Mouse (Mus musculus): ENCODE data around the gene Xrn2. TPM values are rescaled to one million over a fixed set of nuclear protein-coding genes. Genes with fewer than 3 reads are reported as not detected.

The Xrn2 gene
- polyA plus RNA-seq, 1 experiment from 2014 or later = 104 TPM

- no peaks in the 10 kb centered on the region for H3K27me3 ChIP-seq (ENCODE audit: insufficient read depth, low read length)
- 79% methylated on average over 2 of the region's 2 CpGs for WGBS
- H3K9ac ChIP-seq = no peak overlapping the region
- no peaks in the 10 kb centered on the region for H3K36me3 ChIP-seq (ENCODE audit: insufficient read depth)
- H3K4me2 ChIP-seq = no peak overlapping the region
- ATAC-seq (ENCODE audit: insufficient read depth) = no peak
- no peak overlapping the region for H3K27ac ChIP-seq (ENCODE audit: low read depth)
- DNase-seq = no peak
- no peak overlapping the region for H3K4me3 ChIP-seq (ENCODE audit: low read depth, low read length)
- H3K9me3 ChIP-seq (ENCODE audit: low read depth, low read length) = no peaks in the 10 kb centered on the region
- peaks cover 4% of the 10 kb centered on the region; the same call in 1 of the 2 replicates for H3K4me1 ChIP-seq (ENCODE audit: insufficient read depth)
- no peak for TF ChIP-seq CTCF (IDR thresholded peaks at IDR 0.05; ENCODE audit: low read depth)
Observed at GRCm38 (mm10) chr2:147007265-147007664, 5.5 kb upstream of the Xrn2 start.

GRCm38 (mm10) chr2:147009084-147009483, 3.7 kb upstream of the Xrn2 start:
- no peak for ATAC-seq (ENCODE audit: insufficient read depth)
- H3K9ac ChIP-seq = no peak overlapping the region
- DNase-seq = no peak
- H3K4me1 ChIP-seq (ENCODE audit: insufficient read depth) = peaks cover 4% of the 10 kb centered on the region; the same call in 1 of the 2 replicates
- H3K27me3 ChIP-seq (ENCODE audit: insufficient read depth, low read length) = no peaks in the 10 kb centered on the region
- H3K4me3 ChIP-seq (ENCODE audit: low read depth, low read length) = no peak overlapping the region
- no peaks in the 10 kb centered on the region for H3K9me3 ChIP-seq (ENCODE audit: low read depth, low read length)
- H3K27ac ChIP-seq (ENCODE audit: low read depth) = no peak overlapping the region
- TF ChIP-seq CTCF (IDR thresholded peaks at IDR 0.05; ENCODE audit: low read depth) = no peak
- no peak overlapping the region for H3K4me2 ChIP-seq
- no peaks in the 10 kb centered on the region for H3K36me3 ChIP-seq (ENCODE audit: insufficient read depth)

GRCm38 (mm10) chr2:147010141-147010540, 2.7 kb upstream of the Xrn2 start:
- Histone ChIP-seq H3K9me3 (ENCODE audit: low read depth, low read length) (no peaks in the 10 kb centered on the region), H3K4me2 (no peak overlapping the region), H3K9ac (no peak overlapping the region), H3K27me3 (ENCODE audit: insufficient read depth, low read length) (no peaks in the 10 kb centered on the region), H3K27ac (ENCODE audit: low read depth) (no peak overlapping the region), H3K4me3 (ENCODE audit: low read depth, low read length) (no peak overlapping the region), H3K36me3 (ENCODE audit: insufficient read depth) (no peaks in the 10 kb centered on the region), H3K4me1 (ENCODE audit: insufficient read depth) (peaks cover 4% of the 10 kb centered on the region; the same call in 1 of the 2 replicates)
- TF ChIP-seq CTCF (IDR thresholded peaks at IDR 0.05; ENCODE audit: low read depth) = no peak
- 85% methylated on average over 4 of the region's 4 CpGs for WGBS
- DNase-seq (no peak), ATAC-seq (ENCODE audit: insufficient read depth) (no peak)

- H3K27me3 ChIP-seq (ENCODE audit: insufficient read depth, low read length) = no peaks in the 10 kb centered on the region
Observed at GRCm38 (mm10) chr2:147010952-147011351, 1.8 kb upstream of the Xrn2 start.

GRCm38 (mm10) chr2:147011474-147012140, 1.2 kb upstream of the Xrn2 start:
- Histone ChIP-seq H3K27me3 (ENCODE audit: insufficient read depth, low read length) (no peaks in the 10 kb centered on the region), H3K4me1 (ENCODE audit: insufficient read depth) (peaks cover 4% of the 10 kb centered on the region; the same call in 1 of the 2 replicates), H3K9me3 (ENCODE audit: low read depth, low read length) (no peaks in the 10 kb centered on the region), H3K9ac (peak overlapping the region; percentile 87), H3K27ac (ENCODE audit: low read depth) (peak overlapping the region; percentile 99), H3K36me3 (ENCODE audit: insufficient read depth) (no peaks in the 10 kb centered on the region), H3K4me3 (ENCODE audit: low read depth, low read length) (peak overlapping the region; percentile 87), H3K4me2 (peak overlapping the region; percentile 90)
- ATAC-seq (ENCODE audit: insufficient read depth) = no peak
- DNase-seq = peak; percentile 23
- TF ChIP-seq CTCF (IDR thresholded peaks at IDR 0.05; ENCODE audit: low read depth) = no peak
- 51% methylated on average over 3 of the region's 3 CpGs for WGBS

More at GRCm38 (mm10) chr2:147010952-147011351, 1.8 kb upstream of the Xrn2 start:
- H3K9me3 ChIP-seq (ENCODE audit: low read depth, low read length) = no peaks in the 10 kb centered on the region
- H3K9ac ChIP-seq = no peak overlapping the region
- ATAC-seq (ENCODE audit: insufficient read depth) (no peak), DNase-seq (no peak)
- TF ChIP-seq CTCF (IDR thresholded peaks at IDR 0.05; ENCODE audit: low read depth) = no peak
- no peaks in the 10 kb centered on the region for H3K36me3 ChIP-seq (ENCODE audit: insufficient read depth)
- no peak overlapping the region for H3K27ac ChIP-seq (ENCODE audit: low read depth)
- H3K4me3 ChIP-seq (ENCODE audit: low read depth, low read length) = no peak overlapping the region
- H3K4me2 ChIP-seq = no peak overlapping the region
- 93% methylated on average over 9 of the region's 9 CpGs for WGBS
- H3K4me1 ChIP-seq (ENCODE audit: insufficient read depth) = peaks cover 4% of the 10 kb centered on the region; the same call in 1 of the 2 replicates

- Histone ChIP-seq H3K27me3 (ENCODE audit: insufficient read depth, low read length) (no peaks in the 10 kb centered on the region), H3K9ac (peak overlapping the region; percentile 87), H3K9me3 (ENCODE audit: low read depth, low read length) (no peaks in the 10 kb centered on the region), H3K4me2 (peak overlapping the region; percentile 90), H3K4me1 (ENCODE audit: insufficient read depth) (peaks cover 4% of the 10 kb centered on the region; the same call in 1 of the 2 replicates), H3K4me3 (ENCODE audit: low read depth, low read length) (peak overlapping the region; percentile 87), H3K36me3 (ENCODE audit: insufficient read depth) (no peaks in the 10 kb centered on the region), H3K27ac (ENCODE audit: low read depth) (peak overlapping the region; percentile 99)
- no peak for TF ChIP-seq CTCF (IDR thresholded peaks at IDR 0.05; ENCODE audit: low read depth)
- 25% methylated on average over 7 of the region's 7 CpGs for WGBS
- ATAC-seq (ENCODE audit: insufficient read depth) (peak; percentile 10; the same call in 1 of the 2 replicates), DNase-seq (peak; percentile 30)
Observed at GRCm38 (mm10) chr2:147012141-147012622, 614 bp upstream of the Xrn2 start.

- peak overlapping the region; percentile 90 for H3K4me2 ChIP-seq
- H3K4me3 ChIP-seq (ENCODE audit: low read depth, low read length) = peak overlapping the region; percentile 87
- peak overlapping the region; percentile 99 for H3K27ac ChIP-seq (ENCODE audit: low read depth)
- TF ChIP-seq CTCF (IDR thresholded peaks at IDR 0.05; ENCODE audit: low read depth) = no peak
- ATAC-seq (ENCODE audit: insufficient read depth) (peak; percentile 91), DNase-seq (peak; percentile 90)
- H3K9me3 ChIP-seq (ENCODE audit: low read depth, low read length) = no peaks in the 10 kb centered on the region
- H3K9ac ChIP-seq = peak overlapping the region; percentile 87
- no peaks in the 10 kb centered on the region for H3K27me3 ChIP-seq (ENCODE audit: insufficient read depth, low read length)
- under 1% methylated on average over 59 of the region's 59 CpGs for whole genome bisulfite sequencing
- peaks cover 4% of the 10 kb centered on the region; the same call in 1 of the 2 replicates for H3K4me1 ChIP-seq (ENCODE audit: insufficient read depth)
- no peaks in the 10 kb centered on the region for H3K36me3 ChIP-seq (ENCODE audit: insufficient read depth)
Observed at GRCm38 (mm10) chr2:147013194-147013969, 586 bp downstream of the Xrn2 start.
